Mouse (Mus musculus): ENCODE results near the gene Cryge. TPM values are rescaled to one million over a fixed set of nuclear protein-coding genes. Genes with fewer than 3 reads are reported as not detected.

The Cryge gene
- polyA plus RNA-seq, 1 experiment = not detected

GRCm38 (mm10) chr1:65028206-65028605 is 22.7 kb downstream of the Cryge start:
- DNase-seq (ENCODE audit: extremely low spot score in 1 of 2, low spot score in 1 of 2) = no peak

GRCm38 (mm10) chr1:65012726-65013125 is 38.2 kb downstream of the Cryge start:
- no peak for DNase-seq (ENCODE audit: extremely low spot score in 1 of 2, low spot score in 1 of 2)

DNA sequence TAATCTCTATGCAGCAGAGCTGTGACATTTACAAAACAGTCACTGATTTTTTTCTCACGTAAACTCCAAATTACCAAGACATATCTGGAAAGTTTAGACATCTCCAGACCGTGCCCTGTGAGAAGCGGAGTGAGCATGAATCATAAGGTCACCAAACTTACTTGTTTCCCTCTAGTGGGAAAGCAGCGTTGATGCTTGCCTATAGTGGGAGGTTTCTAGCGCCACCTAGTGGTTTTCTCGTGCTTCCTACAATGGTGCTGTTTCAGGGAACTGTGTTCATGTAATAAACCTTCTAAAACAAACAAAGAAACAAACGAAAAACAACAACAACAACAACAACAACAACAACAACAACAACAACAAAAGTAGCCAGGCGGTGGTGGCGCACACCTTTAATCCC is 40.8 kb downstream of the Cryge start:
- DNase-seq (ENCODE audit: extremely low spot score in 1 of 2, low spot score in 1 of 2) = peak; percentile 24 to 86

GRCm38 (mm10) chr1:65005575-65005974 is 45.4 kb downstream of the Cryge start:
- DNase-seq (ENCODE audit: extremely low spot score in 1 of 2, low spot score in 1 of 2) = no peak

DNA sequence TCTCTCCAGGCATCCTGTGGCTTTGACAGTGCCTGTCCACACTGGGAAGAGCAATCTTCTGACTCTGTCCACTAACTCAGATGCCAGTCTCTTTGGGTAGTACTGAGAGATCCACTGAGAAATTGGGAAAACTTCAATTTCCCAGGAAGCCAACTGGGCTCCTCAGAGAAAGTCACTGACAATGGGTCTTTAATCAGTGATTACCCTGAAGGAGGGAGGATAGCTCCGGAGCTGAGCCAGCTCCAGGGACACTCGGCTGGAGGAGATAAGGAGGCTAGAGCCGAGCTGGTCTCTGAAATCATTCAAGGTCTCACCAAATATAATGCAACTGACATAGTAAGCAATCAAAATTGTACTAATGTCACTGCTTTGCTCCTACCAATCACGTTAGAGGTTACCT is 46.4 kb downstream of the Cryge start:
- no peak for DNase-seq (ENCODE audit: extremely low spot score in 1 of 2, low spot score in 1 of 2)

Other genes starting within 250 kb of the Cryge start
- 13.3 and 15.1 TPM in 2 replicates for gene Plekhm3, start 94.3 kb downstream of the Cryge start, polyA plus RNA-seq (2012; rRNA removed)
- gene Akr1cl, start 18.4 kb downstream of the Cryge start, polyA plus RNA-seq (2012; rRNA removed) = not detected in 2 replicates
- not detected in 2 replicates for gene Crygd, start 12.3 kb upstream of the Cryge start, polyA plus RNA-seq (2012; rRNA removed)
- not detected in 2 replicates for gene Crygc, start 22.5 kb upstream of the Cryge start, polyA plus RNA-seq (2012; rRNA removed)
- not detected in 2 replicates for gene Crygb, start 31.1 kb upstream of the Cryge start, polyA plus RNA-seq (2012; rRNA removed)
- 1.4 and 1.7 TPM in 2 replicates for gene Cryga, start 52.2 kb upstream of the Cryge start, polyA plus RNA-seq (2012; rRNA removed)
- gene Gm28845, start 68.4 kb upstream of the Cryge start, polyA plus RNA-seq (2012; rRNA removed) = 0.99 and 1.9 TPM in 2 replicates
- gene D630023F18Rik, start 72.1 kb upstream of the Cryge start, polyA plus RNA-seq (2012; rRNA removed) = 7.1 and 9.2 TPM in 2 replicates
- 38.6 and 47.7 TPM in 2 replicates for gene Idh1, start 135.4 kb upstream of the Cryge start, polyA plus RNA-seq (2012; rRNA removed)
- 12.1 and 13.9 TPM in 2 replicates for gene Pikfyve, start 135.5 kb upstream of the Cryge start, polyA plus RNA-seq (2012; rRNA removed)
- gene Pth2r, start 230.9 kb upstream of the Cryge start, polyA plus RNA-seq (2012; rRNA removed) = 0.74 and 1.9 TPM in 2 replicates